Mouse (Mus musculus) embryonic facial prominence, embryonic 10.5 days (tissue): ENCODE measurements around the gene March11. TPM values are rescaled to one million over a fixed set of nuclear protein-coding genes. Genes with fewer than 3 reads are reported as not detected.

Experiments used
- DNase-seq: peaks from one replicate; pipeline ENCODE4 v3.0.0-alpha.2; 2017; ENCODE audit warnings: low spot score
- H3K27ac ChIP-seq: fragments of 300-500 bp; sonication (generic); replicated peaks from 2 replicates; pipeline ENCODE4 v1.5.1; 2016; ENCODE audit warnings: mild to moderate bottlenecking
- H3K27me3 ChIP-seq: fragments of 300-500 bp; sonication (generic); replicated peaks from 2 replicates; pipeline ENCODE4 v1.6.1; 2016; ENCODE audit warnings: low read depth, mild to moderate bottlenecking; ENCODE audit not compliant: poor library complexity, severe bottlenecking
- H3K36me3 ChIP-seq: fragments of 300-500 bp; sonication (generic); replicated peaks from 2 replicates; pipeline ENCODE4 v1.6.1; 2016; ENCODE audit warnings: mild to moderate bottlenecking, moderate library complexity
- H3K4me1 ChIP-seq: fragments of 300-500 bp; sonication (generic); 2 replicates; pipeline ENCODE4 v1.6.1; 2016
- H3K4me3 ChIP-seq: fragments of 300-500 bp; sonication (generic); 2 replicates; pipeline ENCODE4 v1.5.1; 2016; ENCODE audit warnings: mild to moderate bottlenecking, moderate library complexity
- H3K9me3 ChIP-seq: fragments of 300-500 bp; sonication (generic); 2 replicates; pipeline ENCODE4 v1.6.1; 2016; ENCODE audit warnings: mild to moderate bottlenecking
- WGBS: fragments of 180-500 bp; shearing (Covaris S2); methylation state at CpG from one replicate; pipeline ENCODE4 v1.1.7; 2016; 5-methylcytosine and 5-hydroxymethylcytosine counted together
- polyA plus RNA-seq: library from polyadenylated mRNA; unstranded; fragments of >200 nt; fragmentation: Nextera tagmentation; extraction: Ambion mirVana; gene quantifications from 2 replicates; pipeline ENCODE4 v1.2.1, GENCODE M21; 2016

Gene March11
- polyA plus RNA-seq, 1 experiment from 2014 or later, result 0.51 TPM

DNA sequence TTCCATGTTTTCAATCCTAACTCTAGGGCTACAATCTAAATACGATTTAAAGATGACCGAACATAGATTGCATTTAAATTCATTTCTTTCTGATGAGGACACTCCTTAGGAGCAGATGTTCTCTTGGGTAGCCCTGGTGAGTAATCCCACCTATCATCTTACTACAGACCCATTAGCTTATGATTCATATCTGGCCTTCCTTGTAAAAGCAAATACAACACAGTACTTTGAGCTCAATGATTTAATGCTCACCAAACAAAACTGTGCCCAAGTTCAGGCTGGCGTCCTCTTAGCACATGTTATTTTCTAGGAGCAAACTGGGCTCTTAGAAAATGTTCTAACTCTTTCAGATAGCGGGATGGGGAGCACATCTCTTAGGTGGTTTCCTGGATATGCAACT lies 70.0 kb downstream of the March11 start:
- Histone ChIP-seq H3K36me3 (no peaks in the 10 kb centered on the region), H3K27ac (no peak overlapping the region), H3K4me1 (no peaks in the 10 kb centered on the region), H3K4me3 (no peak overlapping the region), H3K27me3 (no peaks in the 10 kb centered on the region), H3K9me3 (no peaks in the 10 kb centered on the region)
- WGBS, result 88% methylated on average over 4 of the region's 4 CpGs
- no peak for DNase-seq

DNA sequence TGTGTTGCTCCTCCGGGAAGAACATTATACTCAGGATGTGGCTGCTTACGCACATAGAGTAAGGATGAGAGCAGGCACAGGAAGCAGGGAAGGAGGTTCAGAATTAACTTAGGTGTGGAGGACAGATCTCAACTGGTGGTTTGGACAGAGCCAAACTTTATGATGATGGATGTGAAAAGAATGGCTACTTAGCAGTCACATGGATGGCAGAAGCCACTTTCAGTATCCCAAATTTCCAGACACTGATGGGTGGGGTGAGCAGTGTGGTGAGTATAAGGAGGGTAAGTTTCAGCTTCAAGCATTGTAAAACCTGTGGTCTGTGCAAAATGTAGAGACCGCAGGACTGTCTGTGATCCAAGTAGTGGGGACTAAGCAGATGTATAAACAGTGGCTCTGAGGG lies 71.0 kb downstream of the March11 start:
- Histone ChIP-seq H3K27ac (no peak overlapping the region), H3K27me3 (no peaks in the 10 kb centered on the region), H3K9me3 (no peaks in the 10 kb centered on the region), H3K4me1 (no peaks in the 10 kb centered on the region), H3K36me3 (no peaks in the 10 kb centered on the region), H3K4me3 (no peak overlapping the region)
- WGBS, result 92% methylated on average over 3 of the region's 3 CpGs
- DNase-seq, result no peak

DNA sequence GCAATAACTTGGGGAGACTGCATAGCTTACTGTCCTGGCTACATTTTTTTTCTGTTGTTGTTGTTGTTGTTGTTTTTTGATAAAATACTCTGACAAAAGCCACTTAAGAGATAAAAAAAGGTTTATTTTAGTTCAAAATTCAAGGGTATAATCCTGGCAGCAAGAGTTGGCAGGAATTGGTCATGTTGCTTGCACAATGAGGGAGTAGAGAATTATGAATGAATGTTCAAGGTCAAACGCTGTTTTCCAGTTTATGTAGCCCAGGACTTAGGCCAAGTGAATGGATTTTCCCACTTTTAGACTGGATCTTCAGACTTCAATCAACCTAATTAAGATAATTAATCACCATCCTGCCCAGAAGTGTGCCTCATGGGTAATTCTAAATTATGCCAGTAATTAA lies 72.0 kb downstream of the March11 start:
- DNase-seq, result no peak
- Histone ChIP-seq H3K4me1 (no peaks in the 10 kb centered on the region), H3K9me3 (no peaks in the 10 kb centered on the region), H3K36me3 (no peaks in the 10 kb centered on the region), H3K4me3 (no peak overlapping the region), H3K27ac (no peak overlapping the region), H3K27me3 (no peaks in the 10 kb centered on the region)
- WGBS, result 83% methylated on average over 1 of the region's 1 CpGs

GRCm38 (mm10) chr15:26390001-26390400 lies 81.2 kb downstream of the March11 start:
- no peak overlapping the region for H3K4me3 ChIP-seq
- no peaks in the 10 kb centered on the region for H3K4me1 ChIP-seq
- no peak overlapping the region for H3K27ac ChIP-seq
- 92% methylated on average over 9 of the region's 9 CpGs for WGBS
- no peaks in the 10 kb centered on the region for H3K36me3 ChIP-seq
- no peaks in the 10 kb centered on the region for H3K9me3 ChIP-seq
- H3K27me3 ChIP-seq, result no peaks in the 10 kb centered on the region
- no peak for DNase-seq

DNA sequence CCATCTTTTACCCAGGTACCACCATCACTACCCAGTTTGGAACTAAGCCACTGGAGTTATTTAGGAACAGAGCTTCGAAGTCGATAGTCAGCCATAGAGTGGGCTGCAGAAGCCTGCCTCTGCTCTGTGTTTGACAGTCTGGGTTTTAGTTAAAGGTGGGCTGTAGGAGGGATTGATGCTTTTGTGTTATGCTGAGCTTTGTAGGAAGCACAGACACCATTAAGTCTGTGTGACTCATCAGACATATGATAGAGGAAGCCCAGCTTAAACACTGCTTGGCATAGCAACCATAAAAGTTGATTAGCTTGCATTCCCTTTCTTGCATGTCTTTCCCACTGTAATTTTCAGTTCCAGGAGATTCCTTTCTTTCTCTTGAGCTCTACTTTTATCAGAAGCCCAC lies 87.7 kb downstream of the March11 start:
- no peak for DNase-seq
- Histone ChIP-seq H3K4me3 (no peak overlapping the region), H3K36me3 (no peaks in the 10 kb centered on the region), H3K27me3 (no peaks in the 10 kb centered on the region), H3K27ac (no peak overlapping the region), H3K4me1 (no peaks in the 10 kb centered on the region), H3K9me3 (no peaks in the 10 kb centered on the region)
- 97% methylated on average over 2 of the region's 2 CpGs for WGBS

DNA sequence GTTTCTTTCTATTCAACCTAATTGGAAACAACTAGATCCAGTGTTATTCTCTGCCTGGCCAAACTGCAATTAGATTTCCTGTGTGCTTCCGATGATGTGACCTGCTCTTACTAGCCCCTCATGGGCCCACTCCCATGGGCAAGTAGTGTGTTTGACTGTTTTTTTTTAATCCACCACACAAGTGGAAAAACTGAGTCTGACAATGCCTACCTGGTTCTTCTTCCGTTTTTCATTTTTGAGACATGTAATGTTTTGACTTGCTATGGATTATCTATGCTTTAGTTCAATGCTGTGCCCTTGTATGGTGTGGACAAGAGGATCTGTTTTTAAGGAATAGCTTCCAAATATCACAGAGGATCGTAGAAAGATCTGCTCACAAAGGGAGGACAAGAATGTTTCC lies 116.4 kb downstream of the March11 start:
- H3K36me3 ChIP-seq, result no peaks in the 10 kb centered on the region
- H3K9me3 ChIP-seq, result no peaks in the 10 kb centered on the region
- H3K27me3 ChIP-seq, result no peaks in the 10 kb centered on the region
- WGBS, result 81% methylated on average over 3 of the region's 3 CpGs
- H3K4me3 ChIP-seq, result no peak overlapping the region
- no peak for DNase-seq
- peaks cover 4% of the 10 kb centered on the region; the same call in 1 of the 2 replicates for H3K4me1 ChIP-seq
- H3K27ac ChIP-seq, result no peak overlapping the region

DNA sequence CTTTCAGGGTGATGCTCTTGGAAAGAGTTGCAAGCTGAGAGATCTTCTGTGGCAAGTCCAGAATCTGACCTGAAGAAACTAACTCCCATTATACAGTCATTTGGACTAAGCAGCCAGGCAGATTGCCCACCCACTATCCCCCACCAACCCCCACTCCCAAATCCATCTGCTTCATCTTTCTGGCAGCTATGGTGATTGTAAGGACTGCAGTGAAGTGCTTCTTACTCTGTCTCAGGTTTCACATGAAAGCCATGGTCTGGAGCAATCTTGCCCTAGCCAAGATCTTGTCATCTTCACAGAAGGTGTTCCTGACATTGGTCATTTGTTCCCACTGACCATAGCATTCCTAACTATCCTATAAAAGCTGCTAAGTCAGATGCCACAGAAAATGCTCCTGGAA lies 117.4 kb downstream of the March11 start:
- no peaks in the 10 kb centered on the region for H3K36me3 ChIP-seq
- H3K9me3 ChIP-seq, result no peaks in the 10 kb centered on the region
- H3K27ac ChIP-seq, result no peak overlapping the region
- no peak for DNase-seq
- peaks cover 4% of the 10 kb centered on the region; the same call in 1 of the 2 replicates for H3K4me1 ChIP-seq
- H3K4me3 ChIP-seq, result no peak overlapping the region
- H3K27me3 ChIP-seq, result no peaks in the 10 kb centered on the region

DNA sequence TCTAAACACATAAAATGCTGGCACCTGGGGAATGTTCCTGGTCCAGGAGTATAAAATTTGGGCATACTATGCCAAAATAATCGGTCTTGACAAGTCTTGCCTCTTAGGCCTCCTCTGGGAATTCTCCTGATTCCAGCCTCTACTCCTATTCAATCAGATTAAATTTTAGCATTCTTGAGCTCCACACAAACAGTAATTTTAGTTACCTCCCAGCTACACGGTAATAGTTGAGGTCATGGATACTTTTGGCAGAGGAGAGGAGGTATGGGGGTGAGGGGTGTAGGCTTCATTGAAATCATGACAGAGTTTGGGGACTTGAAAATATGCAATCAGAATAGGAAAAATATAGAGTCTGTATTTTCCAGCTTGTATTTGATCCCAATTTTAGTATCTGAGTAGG lies 121.7 kb downstream of the March11 start:
- DNase-seq, result no peak
- no peaks in the 10 kb centered on the region for H3K27me3 ChIP-seq
- H3K4me3 ChIP-seq, result no peak overlapping the region
- no peaks in the 10 kb centered on the region for H3K4me1 ChIP-seq
- no peak overlapping the region for H3K27ac ChIP-seq
- no peaks in the 10 kb centered on the region for H3K9me3 ChIP-seq
- 82% methylated on average over 2 of the region's 2 CpGs for WGBS
- no peaks in the 10 kb centered on the region for H3K36me3 ChIP-seq

DNA sequence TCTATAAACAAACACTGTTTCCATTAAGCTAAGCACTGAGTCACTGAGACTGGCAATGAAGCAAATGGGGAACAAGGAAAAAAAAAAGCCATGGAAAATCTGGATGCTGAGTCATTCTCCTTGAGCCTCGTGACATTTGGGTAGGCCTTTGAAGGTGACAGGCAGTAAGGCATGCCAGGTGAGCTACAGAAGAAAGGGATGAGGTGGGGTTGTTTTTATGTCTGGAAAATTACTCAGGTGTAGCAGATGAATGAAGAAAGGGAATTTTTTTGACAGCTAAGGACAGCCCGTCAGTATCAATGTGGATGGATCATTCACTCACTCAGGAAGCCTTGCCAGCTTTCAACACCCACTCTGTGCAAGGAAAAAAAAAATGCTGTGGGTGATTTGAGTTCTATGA lies 123.8 kb downstream of the March11 start:
- Histone ChIP-seq H3K4me3 (no peak overlapping the region), H3K4me1 (no peaks in the 10 kb centered on the region), H3K27me3 (no peaks in the 10 kb centered on the region), H3K9me3 (no peaks in the 10 kb centered on the region), H3K27ac (no peak overlapping the region), H3K36me3 (no peaks in the 10 kb centered on the region)
- no peak for DNase-seq
- WGBS, result 85% methylated on average over 2 of the region's 2 CpGs

GRCm38 (mm10) chr15:26435725-26436124 lies 126.9 kb downstream of the March11 start:
- no peaks in the 10 kb centered on the region for H3K27me3 ChIP-seq
- no peak for DNase-seq
- no peak overlapping the region for H3K4me3 ChIP-seq
- H3K36me3 ChIP-seq, result no peaks in the 10 kb centered on the region
- H3K9me3 ChIP-seq, result no peaks in the 10 kb centered on the region
- H3K4me1 ChIP-seq, result no peaks in the 10 kb centered on the region
- 90% methylated on average over 7 of the region's 7 CpGs for WGBS
- H3K27ac ChIP-seq, result no peak overlapping the region

DNA sequence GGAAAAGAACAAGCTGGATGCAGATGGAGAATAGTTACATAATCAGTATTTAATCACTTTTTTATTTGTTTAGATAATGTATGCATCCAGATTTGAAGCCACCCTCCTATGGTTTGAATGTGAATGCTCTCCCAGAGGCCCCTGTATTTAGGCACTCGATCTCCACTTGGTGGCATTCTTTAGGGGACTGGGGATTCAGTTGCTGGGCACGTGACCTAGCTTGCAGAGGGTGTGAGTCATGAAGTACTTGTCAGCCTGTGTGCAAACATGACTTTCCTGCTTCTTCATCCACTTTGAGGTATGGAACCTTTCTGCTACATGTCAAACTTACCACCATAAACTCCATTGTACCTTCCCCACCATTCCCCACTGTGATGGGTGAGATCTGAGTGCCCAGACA lies 128.3 kb downstream of the March11 start:
- Histone ChIP-seq H3K36me3 (no peaks in the 10 kb centered on the region), H3K27me3 (no peaks in the 10 kb centered on the region), H3K9me3 (no peaks in the 10 kb centered on the region), H3K27ac (no peak overlapping the region), H3K4me1 (no peaks in the 10 kb centered on the region), H3K4me3 (no peak overlapping the region)
- DNase-seq, result no peak
- 73% methylated on average over 2 of the region's 2 CpGs for WGBS
